ENCODE assay signal across 9 mouse cellular contexts in genomic region chr4:148327266-148327997, GRCm38 (mm10). TPM values are rescaled to one million over a fixed set of nuclear protein-coding genes. Genes with fewer than 3 reads are reported as not detected.
DNase-seq lines count a peak whose midpoint lies in the region.
"Had no signal": no experiment of that assay in that cellular context is flagged by ENCODE, and none has a peak within 500 bp of the region (broad histone marks: within the 10 kb centered on the region; RNA-seq: fewer than 3 reads in every experiment).

No protein-coding gene starts in this region.

- H3K4me3 ChIP-seq in hindbrain, embryonic 10.5 days, result peak overlapping the region; percentile 34

- H3K9me3 ChIP-seq in hindbrain, embryonic 10.5 days, result no peaks in the 10 kb centered on the region

- H3K4me1 ChIP-seq in hindbrain, embryonic 10.5 days (replicated peaks), result peaks cover 68% of the 10 kb centered on the region

- no peaks in the 10 kb centered on the region for H3K36me3 ChIP-seq in hindbrain, embryonic 10.5 days

- peak; percentile 29 for DNase-seq in right cerebral cortex, adult 18-20 months
- DNase-seq in right cerebral cortex, postnatal 36 days (ENCODE audit: low spot score in 2 of 2), result no peak
- DNase-seq in hindbrain, embryonic 10.5 days (ENCODE audit: low spot score), result peak; percentile 75
- peak; percentile 75 for DNase-seq in mesoderm, embryonic 11.5 days (ENCODE audit: low read depth, low spot score)
- peak; percentile 3 for DNase-seq in yolk sac, embryonic 10.5 days (ENCODE audit: low spot score)
- DNase-seq in c-Kit-positive CD71-positive TER-119-positive erythroid progenitor cells, embryonic 14.5 days (ENCODE audit: low spot score), result no peak
- no peak for DNase-seq in MN1 (ENCODE audit: low spot score)
- DNase-seq in thymus, postnatal 25 days, result no peak

- H3K27ac ChIP-seq in hindbrain, embryonic 10.5 days, result peak overlapping the region; percentile 80

- peaks cover 26% of the 10 kb centered on the region for H3K27me3 ChIP-seq in hindbrain, embryonic 10.5 days (ENCODE audit: insufficient read depth, poor library complexity, severe bottlenecking)

- 10% methylated on average over 19 of the region's 19 CpGs for WGBS in hindbrain, embryonic 10.5 days

RNA-seq across cellular contexts. Expression of gene Disp3, which starts 39.7 kb away (rescaled TPM):
- polyA plus RNA-seq in hindbrain, embryonic 10.5 days (2016; fragmentation: Nextera tagmentation; extraction: Ambion mirVana), result 3.7 and 10.7 TPM in 2 replicates
- polyA plus RNA-seq: liver, adult 2 months had no signal

Comparison
In these comparisons a context has a peak if more than half of its experiments do, and no peak if none do; other contexts are left out.
1. DNase-seq: peak in right cerebral cortex, adult 18-20 months (single experiment), hindbrain, embryonic 10.5 days (single experiment), mesoderm, embryonic 11.5 days (single experiment) and yolk sac, embryonic 10.5 days (single experiment); none in right cerebral cortex, postnatal 36 days (0 of 2), c-Kit-positive CD71-positive TER-119-positive erythroid progenitor cells, embryonic 14.5 days (single experiment), MN1 (single experiment) and thymus, postnatal 25 days (single experiment).